Mouse (Mus musculus) mammary gland, adult 2 months (tissue): Measurements from ENCODE around the gene Ly9. TPM values are rescaled to one million over a fixed set of nuclear protein-coding genes. Genes with fewer than 3 reads are reported as not detected.

Experiments
- polyA plus RNA-seq: library from polyadenylated mRNA; depleted of rRNA; stranded (reverse); fragments of >200 nt; gene quantifications from 2 replicates; pipeline ENCODE4 v1.2.3, GENCODE M21; 2012; ENCODE audit warnings: low replicate concordance; rRNA removed

The Ly9 gene
- polyA plus RNA-seq: 11.6 and 13.6 TPM in 2 replicates

GRCm38 (mm10) chr1:171607176-171607575, at the start of gene Ly9:
Gene Ly9, minus strand, starts transcription at chr1:171607410.

GRCm38 (mm10) chr1:171652734-171653133, 45.5 kb upstream of the Ly9 start, which contains the start of gene Slamf7:
Gene Slamf7, minus strand, starts transcription at chr1:171653035.

DNA sequence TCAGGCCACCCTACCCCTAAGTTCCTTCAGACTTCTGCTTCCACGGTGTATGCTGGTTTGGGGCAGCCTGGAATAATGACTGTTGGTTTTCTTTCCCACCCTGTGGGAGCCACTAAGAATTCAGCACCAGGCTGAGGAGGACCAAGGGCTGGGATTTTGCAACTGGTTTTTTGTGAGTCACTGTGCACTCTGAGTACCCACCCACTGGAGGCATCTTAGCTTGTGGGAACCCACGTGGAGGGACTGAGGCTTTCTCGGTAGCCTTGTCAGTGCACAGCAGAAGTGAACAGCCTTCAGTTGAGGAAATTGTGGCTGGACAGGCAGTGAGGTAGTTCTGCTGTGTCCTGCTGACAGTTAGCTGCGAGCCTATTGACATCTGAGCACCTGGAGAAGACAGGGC, 48.3 kb downstream of the Ly9 start, which contains the start of gene Cd244a:
Cd244a (plus strand) TSS at position 296 of the 400 bp plus-strand sequence.

Other genes with a start within 250 kb of the Ly9 start
- gene Klhdc9, start 246.6 kb downstream of the Ly9 start, polyA plus RNA-seq: 0.57 and 0.85 TPM in 2 replicates
- gene Nectin4, start 237.3 kb downstream of the Ly9 start, polyA plus RNA-seq: 11.0 and 17.5 TPM in 2 replicates
- gene Arhgap30, start 218.5 kb downstream of the Ly9 start, polyA plus RNA-seq: 25.7 and 38.8 TPM in 2 replicates
- gene Usf1, start 196.1 kb downstream of the Ly9 start, polyA plus RNA-seq: 90.8 and 91.2 TPM in 2 replicates
- 1.5 and 3.1 TPM in 2 replicates for gene Tstd1, start 188.5 kb downstream of the Ly9 start, polyA plus RNA-seq
- 34.4 and 58.0 TPM in 2 replicates for gene F11r, start 169.9 kb downstream of the Ly9 start, polyA plus RNA-seq
- gene Alyref2, start 103.9 kb downstream of the Ly9 start, polyA plus RNA-seq: 1.8 and 4.2 TPM in 2 replicates
- 0.27 TPM in 1 of 2 replicates, not detected in the other for gene Itln1, start 72.1 kb downstream of the Ly9 start, polyA plus RNA-seq
- gene Cd244a, start 48.2 kb downstream of the Ly9 start, polyA plus RNA-seq: 1.1 and 2.3 TPM in 2 replicates
- 3.8 and 6.4 TPM in 2 replicates for gene Slamf7, start 45.6 kb upstream of the Ly9 start, polyA plus RNA-seq
- 22.8 and 52.4 TPM in 2 replicates for gene Cd48, start 74.6 kb upstream of the Ly9 start, polyA plus RNA-seq
- 1.7 and 2.1 TPM in 2 replicates for gene Slamf1, start 159.7 kb upstream of the Ly9 start, polyA plus RNA-seq
- gene Cd84, start 232.3 kb upstream of the Ly9 start, polyA plus RNA-seq: 4.6 and 10.5 TPM in 2 replicates